ENCODE assay signal across 14 mouse cellular contexts in genomic region chr12:69400871-69401286, GRCm38 (mm10). TPM values are rescaled to one million over a fixed set of nuclear protein-coding genes. Genes with fewer than 3 reads are reported as not detected.
DNase-seq lines count a peak whose midpoint lies in the region; ATAC-seq and TF ChIP-seq lines count a peak whose summit lies in the region.
"Had no signal": no experiment of that assay in that cellular context is flagged by ENCODE, and none has a peak within 500 bp of the region (broad histone marks: within the 10 kb centered on the region; RNA-seq: fewer than 3 reads in every experiment).

No protein-coding gene starts in this region.

- TF ChIP-seq POLR2A in lung, adult 2 months (IDR thresholded peaks at IDR 0.05; ENCODE audit: borderline replicate concordance, extremely low read depth, low read depth, low read length) = no peak

- H3K36me3 ChIP-seq in heart, embryonic 11.5 days (ENCODE audit: control insufficient read depth, insufficient read depth, low read length) = no peaks in the 10 kb centered on the region
- H3K36me3 ChIP-seq in lung, embryonic 15.5 days = no peaks in the 10 kb centered on the region
- H3K36me3 ChIP-seq in macrophage (ENCODE audit: inconsistent target) = no peaks in the 10 kb centered on the region
- no peaks in the 10 kb centered on the region for H3K36me3 ChIP-seq in heart, embryonic 12.5 days
- H3K36me3 ChIP-seq: heart, embryonic 15.5 days had no signal

- no peak overlapping the region for H3K4me2 ChIP-seq in heart, embryonic 11.5 days
- H3K4me2 ChIP-seq in lung, embryonic 15.5 days = no peak overlapping the region
- no peak overlapping the region for H3K4me2 ChIP-seq in heart, embryonic 12.5 days
- H3K4me2 ChIP-seq: heart, embryonic 15.5 days had no signal

- no peak overlapping the region for H3K4me3 ChIP-seq in heart, embryonic 11.5 days (ENCODE audit: low read depth, low read length)
- no peak overlapping the region for H3K4me3 ChIP-seq in lung, embryonic 15.5 days
- no peak overlapping the region for H3K4me3 ChIP-seq in lung, adult 2 months (replicated peaks; ENCODE audit: extremely low read depth, low read depth, low read length)
- H3K4me3 ChIP-seq in macrophage (ENCODE audit: inconsistent target) = no peak overlapping the region
- no peak overlapping the region for H3K4me3 ChIP-seq in heart, embryonic 12.5 days
- H3K4me3 ChIP-seq: heart, embryonic 15.5 days had no signal

- no peaks in the 10 kb centered on the region for H3K27me3 ChIP-seq in heart, embryonic 11.5 days (ENCODE audit: control insufficient read depth, insufficient read depth, low read length)
- H3K27me3 ChIP-seq in lung, embryonic 15.5 days = no peaks in the 10 kb centered on the region
- no peaks in the 10 kb centered on the region for H3K27me3 ChIP-seq in heart, embryonic 12.5 days (replicated peaks)
- H3K27me3 ChIP-seq: heart, embryonic 15.5 days had no signal

- ATAC-seq in heart, embryonic 11.5 days (replicated peaks; ENCODE audit: insufficient number of reproducible peaks, low FRiP score, low TSS enrichment) = no peak
- peak; percentile 35; the same call in 1 of the 2 replicates for ATAC-seq in lung, embryonic 15.5 days (ENCODE audit: borderline replicate concordance, extremely low read depth, low FRiP score, low TSS enrichment)
- ATAC-seq in megakaryocyte-erythroid progenitor cell, adult 5-6 weeks (replicated peaks; ENCODE audit: low FRiP score, low TSS enrichment, poor library complexity, severe bottlenecking) = no peak
- no peak for ATAC-seq in heart, embryonic 12.5 days (ENCODE audit: insufficient number of reproducible peaks, low FRiP score)
- ATAC-seq: forebrain, embryonic 16.5 days had no signal

- peak; percentile 17 to 26 for DNase-seq in heart, adult 18-20 months
- DNase-seq in lung, adult 2 months = no peak
- DNase-seq in adipocyte (ENCODE audit: low spot score) = peak; percentile 21
- DNase-seq: cerebellum, adult 2 months; embryo, embryonic 11 days; gastrocnemius, postnatal 14 days; kidney, postnatal 25 days had no signal

- H3K4me1 ChIP-seq in heart, embryonic 11.5 days (ENCODE audit: control insufficient read depth, insufficient read depth, low read length) = no peaks in the 10 kb centered on the region
- peaks cover 9% of the 10 kb centered on the region for H3K4me1 ChIP-seq in lung, embryonic 15.5 days
- peaks cover 8% of the 10 kb centered on the region; the same call in 1 of the 2 replicates for H3K4me1 ChIP-seq in lung, adult 2 months (ENCODE audit: control insufficient read depth, insufficient read depth, low read length)
- H3K4me1 ChIP-seq in heart, embryonic 12.5 days (replicated peaks) = peaks cover 4% of the 10 kb centered on the region; the same call in 1 of the 2 replicates

- WGBS in heart, embryonic 11.5 days (ENCODE audit: insufficient replicate concordance) = 29% methylated on average over 2 of the region's 2 CpGs
- 15% methylated on average over 2 of the region's 2 CpGs for WGBS in lung, embryonic 15.5 days
- 6% methylated on average over 2 of the region's 2 CpGs for WGBS in lung, adult 2 months
- 4% methylated on average over 2 of the region's 2 CpGs for WGBS in macrophage (ENCODE audit: missing documents)
- WGBS in heart, embryonic 12.5 days = 39% methylated on average over 2 of the region's 2 CpGs

- no peak overlapping the region for H3K27ac ChIP-seq in heart, embryonic 11.5 days (ENCODE audit: low read depth, low read length)
- no peak overlapping the region for H3K27ac ChIP-seq in lung, embryonic 15.5 days
- H3K27ac ChIP-seq in macrophage = peak overlapping the region; percentile 46
- H3K27ac ChIP-seq in heart, embryonic 12.5 days (ENCODE audit: poor library complexity, severe bottlenecking) = no peak overlapping the region
- H3K27ac ChIP-seq: heart, embryonic 15.5 days had no signal

- TF ChIP-seq CTCF in lung, adult 2 months (IDR thresholded peaks at IDR 0.05; ENCODE audit: insufficient read depth, low read length) = no peak

- H3K9me3 ChIP-seq in heart, embryonic 11.5 days (replicated peaks; ENCODE audit: control insufficient read depth, low read length) = no peaks in the 10 kb centered on the region
- H3K9me3 ChIP-seq in lung, embryonic 15.5 days = no peaks in the 10 kb centered on the region
- H3K9me3 ChIP-seq in heart, embryonic 12.5 days (replicated peaks) = no peaks in the 10 kb centered on the region
- H3K9me3 ChIP-seq: heart, embryonic 15.5 days had no signal

- no peaks in the 10 kb centered on the region for H3K79me2 ChIP-seq in macrophage (ENCODE audit: inconsistent target)

- no peak overlapping the region for H3K9ac ChIP-seq in heart, embryonic 11.5 days (ENCODE audit: low read depth, low read length)
- H3K9ac ChIP-seq in lung, embryonic 15.5 days = no peak overlapping the region
- no peak overlapping the region for H3K9ac ChIP-seq in heart, embryonic 12.5 days
- H3K9ac ChIP-seq: heart, embryonic 15.5 days had no signal

RNA-seq across cellular contexts. Expression of gene Gm9887, which starts 28.6 kb away (rescaled TPM):
- under 1 TPM; 0.49 to 0.77 TPM for total RNA-seq in heart, adult 18-20 months (2021)
- polyA plus RNA-seq in heart, embryonic 11.5 days (2014; fragmentation: Nextera tagmentation; extraction: Ambion mirVana) = 1.3 and 1.5 TPM in 2 replicates
- 1.8 and 1.9 TPM in 2 replicates for polyA plus RNA-seq in lung, embryonic 15.5 days (2015; fragmentation: Nextera tagmentation; extraction: Ambion mirVana)
- 2.3 and 5.2 TPM in 2 replicates for polyA plus RNA-seq in lung, adult 2 months (2012; rRNA removed)
- total RNA-seq in macrophage (2018; cell fraction: chromatin; rRNA removed) = 1 to 10 TPM in 6 of 26 experiments, not detected in 20; 1.3 to 3.1 (median 1.9) TPM
- 1 to 10 TPM in 22 of 26 experiments, under 1 TPM in 4; 0.80 to 2.2 (median 1.4) TPM for total RNA-seq in macrophage (2018; cell fraction: cytosol; rRNA removed)
- 1 to 10 TPM in 20 of 26 experiments, not detected in 6; 1.0 to 4.2 (median 2.0) TPM for total RNA-seq in macrophage (2018; cell fraction: nucleus; rRNA removed)
- polyA plus RNA-seq in macrophage (2018) = 0.40 to 0.57 TPM in 2 of 3 replicates, not detected in the other
- not detected in 2 replicates for total RNA-seq in megakaryocyte-erythroid progenitor cell, adult 5-6 weeks (2014; fragmentation: Nextera tagmentation)
- total RNA-seq in megakaryocyte-erythroid progenitor cell, adult 5-6 weeks (2017) = not detected in 2 replicates
- 1.1 and 2.4 TPM in 2 replicates for polyA plus RNA-seq in heart, embryonic 12.5 days (2016; fragmentation: Nextera tagmentation; extraction: Ambion mirVana)

RNA-seq across cellular contexts. Expression of gene Arf6, which starts 28.9 kb away (rescaled TPM):
- total RNA-seq in heart, adult 18-20 months (2021) = 10 to 100 TPM; 36.6 to 38.1 TPM
- polyA plus RNA-seq in heart, embryonic 11.5 days (2014; fragmentation: Nextera tagmentation; extraction: Ambion mirVana) = 38.0 and 41.6 TPM in 2 replicates
- polyA plus RNA-seq in lung, embryonic 15.5 days (2015; fragmentation: Nextera tagmentation; extraction: Ambion mirVana) = 50.6 and 54.5 TPM in 2 replicates
- 164 and 217 TPM in 2 replicates for polyA plus RNA-seq in lung, adult 2 months (2012; rRNA removed)
- total RNA-seq in macrophage (2018; cell fraction: chromatin; rRNA removed) = 10 to 100 TPM; 24.2 to 52.1 (median 39.1) TPM
- 100 to 1,000 TPM; 164 to 272 (median 215) TPM for total RNA-seq in macrophage (2018; cell fraction: cytosol; rRNA removed)
- total RNA-seq in macrophage (2018; cell fraction: nucleus; rRNA removed) = 100 to 1,000 TPM in 24 of 26 experiments, 10 to 100 TPM in 2; 93.7 to 259 (median 148) TPM
- 84.8 to 161 TPM (median 114 TPM) in 3 replicates for polyA plus RNA-seq in macrophage (2018)
- total RNA-seq in megakaryocyte-erythroid progenitor cell, adult 5-6 weeks (2014; fragmentation: Nextera tagmentation) = 76.7 and 105 TPM in 2 replicates
- total RNA-seq in megakaryocyte-erythroid progenitor cell, adult 5-6 weeks (2017) = 98.8 and 150 TPM in 2 replicates
- polyA plus RNA-seq in heart, embryonic 12.5 days (2016; fragmentation: Nextera tagmentation; extraction: Ambion mirVana) = 53.9 and 55.7 TPM in 2 replicates

RNA-seq across cellular contexts. Expression of gene Nemf, which starts 43.9 kb away (rescaled TPM):
- 10 to 100 TPM; 22.8 to 23.2 TPM for total RNA-seq in heart, adult 18-20 months (2021)
- polyA plus RNA-seq in heart, embryonic 11.5 days (2014; fragmentation: Nextera tagmentation; extraction: Ambion mirVana) = 62.1 and 69.9 TPM in 2 replicates
- 76.9 and 84.2 TPM in 2 replicates for polyA plus RNA-seq in lung, embryonic 15.5 days (2015; fragmentation: Nextera tagmentation; extraction: Ambion mirVana)
- polyA plus RNA-seq in lung, adult 2 months (2012; rRNA removed) = 3.2 and 6.4 TPM in 2 replicates
- total RNA-seq in macrophage (2018; cell fraction: chromatin; rRNA removed) = 100 to 1,000 TPM; 213 to 440 (median 296) TPM
- 10 to 100 TPM; 15.9 to 30.8 (median 22.9) TPM for total RNA-seq in macrophage (2018; cell fraction: cytosol; rRNA removed)
- total RNA-seq in macrophage (2018; cell fraction: nucleus; rRNA removed) = 100 to 1,000 TPM in 17 of 26 experiments, 10 to 100 TPM in 9; 57.2 to 215 (median 111) TPM
- 22.9 to 41.8 TPM (median 30.3 TPM) in 3 replicates for polyA plus RNA-seq in macrophage (2018)
- 70.0 and 101 TPM in 2 replicates for total RNA-seq in megakaryocyte-erythroid progenitor cell, adult 5-6 weeks (2014; fragmentation: Nextera tagmentation)
- total RNA-seq in megakaryocyte-erythroid progenitor cell, adult 5-6 weeks (2017) = 168 and 179 TPM in 2 replicates
- polyA plus RNA-seq in heart, embryonic 12.5 days (2016; fragmentation: Nextera tagmentation; extraction: Ambion mirVana) = 69.5 and 71.0 TPM in 2 replicates
